Mouse (Mus musculus): ENCODE measurements at regions not wholly inside any gene's neighbourhood (a gene's known extent, or its start where the extent isn't known, plus 50 kb on each side); places are given as distances from the start of the nearest gene placed in this dataset.

DNA sequence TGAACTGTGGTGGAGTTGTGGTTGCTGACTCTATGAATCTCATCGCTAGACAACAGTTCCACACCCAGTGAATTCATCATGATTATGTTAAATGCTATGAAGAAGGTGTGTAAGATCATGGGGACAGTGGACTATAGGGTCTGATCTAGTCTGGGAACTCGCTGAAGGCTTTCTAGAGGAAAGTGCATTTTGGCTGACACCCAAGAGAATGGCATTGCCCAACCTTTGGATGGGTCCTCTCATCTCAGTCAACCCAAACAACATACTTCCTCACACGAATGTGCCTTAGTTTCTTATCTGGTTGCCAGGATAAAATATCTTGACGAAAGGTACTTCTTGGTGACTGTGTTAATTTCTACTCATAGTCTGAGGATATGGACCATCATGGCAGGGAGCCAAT, 112.9 kb upstream of the Ado start:
- ATAC-seq: no peak

DNA sequence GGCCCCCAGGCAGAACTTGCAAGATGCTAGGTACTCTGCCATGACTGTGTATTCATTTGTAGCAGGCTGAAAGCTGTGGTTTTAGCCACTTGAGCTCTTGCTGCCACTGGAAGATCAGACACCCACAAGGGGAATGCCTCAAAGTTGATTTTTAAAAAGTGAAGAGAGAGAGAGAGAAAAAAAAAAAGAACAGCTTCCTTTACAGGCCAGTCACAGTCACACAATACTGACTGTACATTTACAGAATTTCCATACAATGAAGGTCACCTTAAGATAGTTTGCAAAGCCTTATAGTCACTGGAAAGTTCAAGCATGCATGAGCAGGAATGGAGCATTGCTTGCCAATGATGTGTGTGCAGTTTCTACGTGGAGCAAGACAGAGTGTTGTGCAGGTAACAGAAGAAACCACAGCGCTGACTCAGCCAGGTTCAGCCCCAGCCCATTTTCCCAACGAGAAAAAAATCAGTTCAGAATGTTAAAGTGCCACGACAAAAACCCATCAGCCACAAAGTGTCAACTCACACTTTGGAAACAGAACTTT, 109.3 kb upstream of the Ado start:
- Histone ChIP-seq H3K4me2 (ENCODE audit: low read depth, low read length) (no peak overlapping the region), H3K27me3 (replicated peaks; ENCODE audit: control insufficient read depth, insufficient read depth, low read length) (no peaks in the 10 kb centered on the region), H3K4me1 (ENCODE audit: control insufficient read depth, insufficient read depth, low read length) (no peaks in the 10 kb centered on the region), H3K9ac (ENCODE audit: low read depth, low read length) (no peak overlapping the region), H3K9me3 (ENCODE audit: control insufficient read depth, low read length) (no peaks in the 10 kb centered on the region), H3K36me3 (ENCODE audit: control insufficient read depth, insufficient read depth, low read length) (no peaks in the 10 kb centered on the region), H3K4me3 (ENCODE audit: low read length) (no peak overlapping the region), H3K27ac (ENCODE audit: low read length) (no peak overlapping the region)
- ATAC-seq: no peak
- 74% methylated on average over 4 of the region's 4 CpGs for WGBS

More for the DNA sequence above, 112.9 kb upstream of the Ado start:
- 83% methylated on average over 4 of the region's 4 CpGs for WGBS
- H3K27ac ChIP-seq (ENCODE audit: low read length): no peak overlapping the region
- no peaks in the 10 kb centered on the region for H3K4me1 ChIP-seq (ENCODE audit: control insufficient read depth, insufficient read depth, low read length)
- H3K4me2 ChIP-seq (ENCODE audit: low read depth, low read length): no peak overlapping the region
- H3K4me3 ChIP-seq (ENCODE audit: low read length): no peak overlapping the region
- H3K36me3 ChIP-seq (ENCODE audit: control insufficient read depth, insufficient read depth, low read length): no peaks in the 10 kb centered on the region
- no peaks in the 10 kb centered on the region for H3K9me3 ChIP-seq (ENCODE audit: control insufficient read depth, low read length)
- H3K9ac ChIP-seq (ENCODE audit: low read depth, low read length): no peak overlapping the region
- no peaks in the 10 kb centered on the region for H3K27me3 ChIP-seq (replicated peaks; ENCODE audit: control insufficient read depth, insufficient read depth, low read length)

DNA sequence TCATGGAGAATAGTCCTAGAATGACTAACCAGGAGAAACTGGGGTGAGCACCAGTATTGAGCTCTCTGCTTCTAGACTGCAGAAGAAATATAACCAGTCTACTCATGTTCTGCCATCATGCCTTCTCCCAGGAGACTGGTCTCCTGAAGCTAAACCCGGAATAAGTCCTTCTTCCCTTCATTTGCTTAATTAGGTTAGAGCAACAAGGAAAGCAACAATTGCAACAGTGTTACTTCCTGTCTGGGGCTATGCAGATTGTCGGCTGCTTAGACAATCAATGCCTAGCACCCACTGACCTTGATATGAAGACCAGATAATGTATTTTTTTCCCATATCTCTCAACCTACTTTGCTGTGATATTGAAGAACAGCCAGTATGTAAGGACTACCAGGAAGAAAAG, 108.5 kb upstream of the Ado start:
- 71% methylated on average over 2 of the region's 2 CpGs for WGBS
- Histone ChIP-seq H3K27me3 (replicated peaks; ENCODE audit: control insufficient read depth, insufficient read depth, low read length) (no peaks in the 10 kb centered on the region), H3K36me3 (ENCODE audit: control insufficient read depth, insufficient read depth, low read length) (no peaks in the 10 kb centered on the region), H3K27ac (ENCODE audit: low read length) (no peak overlapping the region), H3K4me1 (ENCODE audit: control insufficient read depth, insufficient read depth, low read length) (no peaks in the 10 kb centered on the region), H3K4me3 (ENCODE audit: low read length) (no peak overlapping the region), H3K4me2 (ENCODE audit: low read depth, low read length) (no peak overlapping the region), H3K9me3 (ENCODE audit: control insufficient read depth, low read length) (no peaks in the 10 kb centered on the region), H3K9ac (ENCODE audit: low read depth, low read length) (no peak overlapping the region)
- ATAC-seq: no peak

DNA sequence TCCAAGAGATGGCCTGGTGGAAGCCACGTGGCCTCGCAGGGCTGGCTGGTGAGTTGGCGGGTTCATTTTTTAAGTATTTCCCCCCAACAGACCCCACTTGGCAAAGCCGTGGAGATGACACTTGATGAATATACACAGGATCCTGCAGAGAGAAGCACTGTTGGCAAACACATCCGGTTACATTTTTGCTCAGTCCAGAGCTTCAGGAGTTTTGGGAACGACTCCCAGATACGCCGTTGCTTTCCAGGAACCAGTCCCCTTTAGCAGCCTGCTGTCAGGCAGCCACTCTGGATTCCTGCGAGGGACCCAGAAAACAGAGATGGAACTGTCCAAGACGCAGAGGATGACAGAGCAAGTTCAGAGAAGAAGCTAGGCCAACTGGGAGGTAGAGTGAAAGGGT, 105.8 kb upstream of the Ado start:
- no peaks in the 10 kb centered on the region for H3K4me1 ChIP-seq (ENCODE audit: control insufficient read depth, insufficient read depth, low read length)
- no peaks in the 10 kb centered on the region for H3K27me3 ChIP-seq (replicated peaks; ENCODE audit: control insufficient read depth, insufficient read depth, low read length)
- H3K27ac ChIP-seq (ENCODE audit: low read length): no peak overlapping the region
- H3K9ac ChIP-seq (ENCODE audit: low read depth, low read length): no peak overlapping the region
- peak; percentile 44; the same call in 1 of the 2 replicates for ATAC-seq
- no peak overlapping the region for H3K4me3 ChIP-seq (ENCODE audit: low read length)
- no peaks in the 10 kb centered on the region for H3K9me3 ChIP-seq (ENCODE audit: control insufficient read depth, low read length)
- WGBS: 60% methylated on average over 10 of the region's 10 CpGs
- H3K4me2 ChIP-seq (ENCODE audit: low read depth, low read length): no peak overlapping the region
- no peaks in the 10 kb centered on the region for H3K36me3 ChIP-seq (ENCODE audit: control insufficient read depth, insufficient read depth, low read length)

DNA sequence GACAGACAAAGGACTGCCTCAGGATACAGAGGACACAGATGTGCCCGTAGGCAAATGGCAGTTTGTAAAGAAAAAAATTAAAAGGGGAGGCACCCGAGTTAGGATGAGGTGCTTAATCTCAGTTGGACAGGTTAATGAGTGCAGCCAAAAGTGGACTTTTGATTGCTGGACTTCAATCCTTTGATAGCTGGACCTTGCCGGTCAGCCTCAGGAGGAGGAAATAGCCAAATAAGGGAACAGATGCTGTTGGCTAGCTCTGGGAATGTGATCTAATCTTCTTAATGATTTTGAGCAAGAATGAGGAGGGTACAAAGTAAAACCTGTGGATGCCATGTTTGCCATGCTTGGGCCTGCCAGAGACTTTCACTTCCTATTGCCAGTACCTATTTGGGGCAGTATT, 103.5 kb upstream of the Ado start:
- Histone ChIP-seq H3K36me3 (ENCODE audit: control insufficient read depth, insufficient read depth, low read length) (no peaks in the 10 kb centered on the region), H3K4me3 (ENCODE audit: low read length) (no peak overlapping the region), H3K27me3 (replicated peaks; ENCODE audit: control insufficient read depth, insufficient read depth, low read length) (no peaks in the 10 kb centered on the region), H3K9me3 (ENCODE audit: control insufficient read depth, low read length) (no peaks in the 10 kb centered on the region), H3K4me2 (ENCODE audit: low read depth, low read length) (no peak overlapping the region), H3K27ac (ENCODE audit: low read length) (no peak overlapping the region), H3K9ac (ENCODE audit: low read depth, low read length) (no peak overlapping the region), H3K4me1 (ENCODE audit: control insufficient read depth, insufficient read depth, low read length) (0 out of 2 replicates have a peak, but pooled peaks cover 4% of the 10 kb centered on the region)
- 71% methylated on average over 3 of the region's 3 CpGs for WGBS
- ATAC-seq: no peak

DNA sequence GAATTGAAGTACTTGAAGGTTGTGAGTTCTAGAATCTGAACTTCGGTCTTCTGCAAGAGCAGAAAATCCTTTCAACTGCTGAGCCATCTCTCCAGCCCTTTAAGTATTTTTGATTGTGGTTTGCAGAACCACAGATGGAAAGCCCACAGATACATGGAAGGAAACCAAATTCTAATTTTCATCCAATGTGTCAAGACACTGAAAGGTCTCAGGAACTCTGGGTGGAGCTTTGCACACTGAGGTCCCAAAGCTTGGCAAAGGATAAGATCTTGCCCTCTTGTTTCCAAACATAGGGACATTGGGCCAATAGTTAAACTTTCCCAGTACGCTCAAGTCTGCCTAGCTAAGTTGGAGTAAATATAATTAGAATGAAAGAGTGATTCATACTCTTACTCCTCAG, 102.6 kb upstream of the Ado start:
- Histone ChIP-seq H3K4me1 (ENCODE audit: control insufficient read depth, insufficient read depth, low read length) (0 out of 2 replicates have a peak, but pooled peaks cover 4% of the 10 kb centered on the region), H3K4me3 (ENCODE audit: low read length) (no peak overlapping the region), H3K4me2 (ENCODE audit: low read depth, low read length) (no peak overlapping the region), H3K27me3 (replicated peaks; ENCODE audit: control insufficient read depth, insufficient read depth, low read length) (peaks cover under 1% of the 10 kb centered on the region; the same call in 1 of the 2 replicates), H3K9me3 (ENCODE audit: control insufficient read depth, low read length) (no peaks in the 10 kb centered on the region), H3K9ac (ENCODE audit: low read depth, low read length) (no peak overlapping the region), H3K36me3 (ENCODE audit: control insufficient read depth, insufficient read depth, low read length) (no peaks in the 10 kb centered on the region), H3K27ac (ENCODE audit: low read length) (no peak overlapping the region)
- ATAC-seq: no peak
- 84% methylated on average over 2 of the region's 2 CpGs for WGBS

DNA sequence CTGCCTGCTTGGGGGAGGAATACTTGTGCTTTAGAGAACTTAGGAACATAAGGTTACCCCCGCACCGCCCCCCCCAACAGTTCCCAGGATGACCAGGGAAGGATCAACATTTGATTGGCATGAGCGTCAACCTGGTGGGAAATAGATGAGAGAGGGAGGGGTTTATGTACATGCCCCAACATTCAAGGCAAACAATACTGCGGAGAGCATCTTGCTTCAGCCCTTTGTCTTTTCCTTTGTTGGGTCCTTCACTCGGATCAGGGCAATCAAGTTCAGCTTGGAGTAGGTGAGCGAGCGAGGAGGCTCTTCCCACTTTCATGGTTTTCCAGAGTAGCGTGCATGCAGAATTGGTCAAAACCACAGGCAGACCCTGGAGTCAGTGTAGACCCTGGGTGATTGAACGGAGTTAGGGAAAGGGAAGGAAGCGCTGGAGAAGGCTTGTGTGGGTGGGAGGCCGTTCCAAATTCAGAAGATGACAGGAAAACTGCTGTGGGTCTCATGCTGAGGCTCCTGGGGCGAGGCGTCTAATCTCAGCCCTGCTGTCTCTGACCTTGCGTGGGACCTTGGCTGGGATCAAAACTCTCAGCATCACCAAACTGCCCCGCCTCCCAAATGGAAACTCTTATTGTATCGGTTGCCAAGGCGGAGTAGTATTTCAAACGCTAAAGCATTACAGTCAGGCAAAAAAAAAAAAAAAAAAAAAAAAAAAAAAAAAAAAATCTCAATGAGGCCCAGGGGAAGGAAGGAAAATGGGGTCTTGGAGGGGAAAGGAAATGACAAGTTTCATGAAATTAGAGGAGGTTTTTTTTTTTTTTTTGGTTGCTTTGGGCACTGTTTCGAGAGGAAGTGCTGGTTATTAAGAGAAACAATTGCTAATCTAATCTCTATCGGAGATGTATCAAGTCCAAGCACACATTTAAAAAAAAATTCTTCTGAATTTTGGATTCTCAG, 99.3 kb upstream of the Ado start:
- Histone ChIP-seq H3K4me3 (ENCODE audit: low read length) (peak overlapping the region; percentile 26; the same call in 1 of the 2 replicates), H3K4me1 (ENCODE audit: control insufficient read depth, insufficient read depth, low read length) (0 out of 2 replicates have a peak, but pooled peaks cover 4% of the 10 kb centered on the region), H3K4me2 (ENCODE audit: low read depth, low read length) (peak overlapping the region; percentile 49; the same call in 1 of the 2 replicates), H3K27me3 (replicated peaks; ENCODE audit: control insufficient read depth, insufficient read depth, low read length) (peaks cover 3% of the 10 kb centered on the region), H3K36me3 (ENCODE audit: control insufficient read depth, insufficient read depth, low read length) (no peaks in the 10 kb centered on the region), H3K9ac (ENCODE audit: low read depth, low read length) (0 out of 2 replicates have a peak overlapping the region, but pooled peaks have one; percentile 2), H3K27ac (ENCODE audit: low read length) (no peak overlapping the region), H3K9me3 (ENCODE audit: control insufficient read depth, low read length) (no peaks in the 10 kb centered on the region)
- 26% methylated on average over 20 of the region's 20 CpGs for WGBS
- no peak; the same call in 1 of the 2 replicates for ATAC-seq

DNA sequence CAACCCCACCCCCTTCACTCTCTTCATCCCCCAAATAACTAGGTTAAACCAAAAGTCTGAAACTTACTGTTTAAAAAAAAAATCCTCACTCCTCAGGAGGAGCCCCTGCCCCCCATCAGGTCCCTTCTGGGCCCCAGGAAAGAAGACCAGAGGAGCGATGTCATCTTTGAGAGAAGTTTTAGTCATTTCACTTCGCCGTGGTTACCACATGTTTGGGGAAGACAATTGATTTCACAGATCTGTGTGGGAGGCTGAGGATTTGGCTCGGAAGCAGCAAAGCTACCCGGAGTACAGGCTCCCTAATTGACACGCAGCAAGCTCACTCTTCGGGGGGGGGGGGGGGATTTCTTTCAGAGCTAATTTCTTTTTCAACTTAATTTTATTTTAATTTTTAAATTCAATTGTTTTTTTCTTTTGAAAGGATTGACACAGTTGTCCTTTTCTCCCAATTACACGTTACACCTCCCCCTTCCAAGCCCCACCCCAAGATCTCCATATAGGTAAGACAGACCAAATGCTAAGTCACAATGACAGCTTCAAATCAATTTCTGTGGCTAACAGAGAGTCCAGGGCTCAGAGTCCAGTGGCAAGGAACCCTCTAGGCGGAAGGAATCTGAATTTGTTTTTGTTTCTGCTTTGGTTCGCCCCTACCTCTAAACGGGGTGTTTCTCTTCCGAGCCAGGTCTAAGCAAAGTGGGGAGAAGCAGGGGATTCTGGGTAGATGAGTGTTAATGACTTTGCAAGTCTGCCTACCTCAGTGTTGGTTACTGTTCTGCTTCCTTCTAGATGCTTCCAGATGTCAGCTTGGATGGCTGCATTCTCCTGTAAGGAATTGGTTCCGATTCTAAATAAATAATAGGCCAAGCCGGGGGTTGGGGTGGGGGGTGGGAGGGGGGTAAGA, 98.2 kb upstream of the Ado start:
- no peaks in the 10 kb centered on the region for H3K9me3 ChIP-seq (ENCODE audit: control insufficient read depth, low read length)
- H3K4me1 ChIP-seq (ENCODE audit: control insufficient read depth, insufficient read depth, low read length): 0 out of 2 replicates have a peak, but pooled peaks cover 4% of the 10 kb centered on the region
- ATAC-seq: peak; percentile 23; the same call in 1 of the 2 replicates
- WGBS: 13% methylated on average over 14 of the region's 14 CpGs
- H3K4me2 ChIP-seq (ENCODE audit: low read depth, low read length): peak overlapping the region; percentile 49
- H3K27me3 ChIP-seq (replicated peaks; ENCODE audit: control insufficient read depth, insufficient read depth, low read length): peaks cover 3% of the 10 kb centered on the region
- H3K36me3 ChIP-seq (ENCODE audit: control insufficient read depth, insufficient read depth, low read length): no peaks in the 10 kb centered on the region
- H3K27ac ChIP-seq (ENCODE audit: low read length): no peak overlapping the region
- H3K9ac ChIP-seq (ENCODE audit: low read depth, low read length): 0 out of 2 replicates have a peak overlapping the region, but pooled peaks have one; percentile 2
- peak overlapping the region; percentile 26 for H3K4me3 ChIP-seq (ENCODE audit: low read length)

DNA sequence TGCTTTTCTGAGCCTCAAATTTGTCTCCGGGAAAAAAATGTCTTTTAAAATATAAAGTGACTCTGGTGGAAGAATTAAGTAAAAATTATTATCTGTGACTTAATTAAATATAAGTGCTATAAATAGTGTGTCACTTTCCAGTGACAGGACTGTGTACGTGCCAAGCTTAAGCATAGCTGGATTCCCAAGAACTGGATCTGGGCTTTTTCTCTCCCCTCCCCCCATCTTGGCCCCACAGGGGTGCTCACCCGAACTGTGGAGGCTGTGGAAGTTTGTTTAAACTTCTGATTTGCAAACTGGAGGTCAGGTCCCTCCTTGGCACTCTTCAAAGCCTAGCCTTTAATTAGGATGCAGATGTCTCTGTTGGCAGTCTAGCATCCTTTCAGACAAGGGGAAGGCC, 97.1 kb upstream of the Ado start:
- Histone ChIP-seq H3K27me3 (replicated peaks; ENCODE audit: control insufficient read depth, insufficient read depth, low read length) (peaks cover 3% of the 10 kb centered on the region), H3K27ac (ENCODE audit: low read length) (no peak overlapping the region), H3K4me3 (ENCODE audit: low read length) (no peak overlapping the region), H3K36me3 (ENCODE audit: control insufficient read depth, insufficient read depth, low read length) (no peaks in the 10 kb centered on the region), H3K9ac (ENCODE audit: low read depth, low read length) (no peak overlapping the region), H3K4me1 (ENCODE audit: control insufficient read depth, insufficient read depth, low read length) (0 out of 2 replicates have a peak, but pooled peaks cover 4% of the 10 kb centered on the region), H3K4me2 (ENCODE audit: low read depth, low read length) (no peak overlapping the region), H3K9me3 (ENCODE audit: control insufficient read depth, low read length) (no peaks in the 10 kb centered on the region)
- WGBS: 49% methylated on average over 3 of the region's 3 CpGs
- no peak for ATAC-seq
